Mouse (Mus musculus): ENCODE results near the gene Pafah2. TPM values are rescaled to one million over a fixed set of nuclear protein-coding genes. Genes with fewer than 3 reads are reported as not detected.
A peak's percentile ranks its signal among the peaks of the same experiment; 100 is the strongest.
"Not testable (repeated sequence)": the region's sequence is repeated elsewhere in the genome, so short reads cannot be mapped to it uniquely, and the experiment has no call there.

The Pafah2 gene
- total RNA-seq, 2 experiments from 2014 or later, result 10.4 to 10.5 TPM

DNA sequence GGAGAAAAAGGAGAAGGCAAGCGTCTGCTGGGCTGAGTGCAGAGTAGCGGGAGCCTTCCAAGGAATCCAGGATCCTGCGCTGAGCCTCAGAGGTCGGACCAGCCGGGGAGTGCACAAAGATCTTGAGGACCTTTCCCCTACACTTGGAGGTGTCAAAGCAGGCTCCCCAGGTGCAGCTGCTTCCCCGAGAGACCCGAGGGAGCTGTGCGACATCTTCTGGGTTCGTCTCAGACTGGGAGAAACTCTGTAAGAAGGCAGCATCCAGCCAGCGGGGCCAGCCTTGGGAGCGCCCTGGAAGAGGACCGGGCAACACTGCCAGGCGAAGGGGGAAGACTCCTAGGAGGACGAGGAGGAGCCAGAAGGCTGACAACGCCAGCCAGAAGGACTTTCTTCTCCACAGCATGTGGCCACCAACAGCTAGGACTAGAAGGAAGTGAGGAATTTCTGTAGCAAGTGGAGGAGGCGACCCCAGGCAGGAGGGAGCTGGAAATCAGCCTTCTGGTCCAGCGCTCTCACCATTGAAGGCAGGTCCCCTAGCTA lies 24.7 kb upstream of the Pafah2 start:
- 0 out of 2 replicates have a peak, but pooled peaks have one; percentile 18 for ATAC-seq (replicated peaks; ENCODE audit: poor library complexity, severe bottlenecking)

DNA sequence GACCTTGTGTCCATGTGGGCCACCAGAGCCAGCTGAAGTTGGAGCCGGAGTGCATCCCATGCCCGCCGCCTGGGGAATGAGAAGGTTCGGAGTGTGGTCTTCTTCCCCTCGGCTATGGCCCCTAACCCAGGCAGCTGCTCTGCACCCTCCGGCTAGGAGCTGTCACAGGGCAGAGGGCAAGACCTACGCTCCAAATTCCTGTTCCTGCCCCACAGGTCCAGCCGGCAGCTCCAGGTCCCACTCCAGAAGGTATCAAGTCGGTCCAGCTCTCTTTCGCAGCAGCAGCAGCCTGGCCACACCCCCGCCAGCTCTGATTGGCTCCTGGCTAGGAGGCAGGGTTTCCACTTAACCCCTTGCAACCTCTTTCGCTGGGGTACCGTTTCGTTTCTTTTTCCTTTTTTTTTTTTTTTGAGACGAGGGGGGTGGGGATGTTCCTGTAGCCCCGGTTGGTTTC lies 23.8 kb upstream of the Pafah2 start:
- peak; percentile 85 for ATAC-seq (replicated peaks; ENCODE audit: poor library complexity, severe bottlenecking)

DNA sequence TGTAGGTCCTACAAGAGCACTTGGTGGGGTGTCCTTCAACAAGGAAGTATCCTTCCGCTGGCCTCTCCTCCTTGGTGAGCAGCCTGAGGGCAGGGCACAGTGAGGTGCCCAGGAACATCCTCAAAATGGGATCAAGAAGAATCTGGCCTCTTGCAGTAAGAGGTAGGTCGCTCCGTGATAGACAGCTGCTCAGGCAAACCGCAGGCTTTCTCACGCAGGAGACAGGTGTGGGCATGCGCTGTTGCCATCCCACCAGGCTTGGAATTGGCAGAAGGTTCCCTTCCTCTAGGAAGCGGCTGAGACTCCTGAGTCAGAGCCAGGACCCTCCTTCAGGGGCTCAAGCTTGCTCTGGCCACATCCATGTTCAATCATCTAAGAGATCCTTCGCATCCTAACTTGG lies 22.8 kb upstream of the Pafah2 start:
- no peak for ATAC-seq (replicated peaks; ENCODE audit: poor library complexity, severe bottlenecking)

DNA sequence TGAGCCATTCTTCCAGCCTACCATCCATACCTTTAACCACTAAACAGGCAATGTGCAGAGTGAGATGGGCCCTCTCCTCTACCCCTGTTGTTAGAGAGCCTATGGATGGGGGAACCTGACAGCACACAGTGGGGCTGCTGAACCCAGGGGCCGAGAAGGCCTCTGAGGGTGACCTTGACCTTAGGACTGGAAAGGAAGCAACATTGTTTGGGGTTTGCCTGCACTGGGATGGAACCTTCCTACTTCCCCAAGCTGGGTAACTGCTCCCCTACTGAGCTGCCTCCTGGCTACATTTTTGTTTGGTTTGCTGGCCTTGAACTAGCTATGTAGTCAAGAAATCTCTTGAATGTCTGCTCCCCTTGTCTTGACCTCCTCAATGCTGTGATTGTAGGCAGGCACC lies 21.8 kb upstream of the Pafah2 start:
- ATAC-seq (replicated peaks; ENCODE audit: poor library complexity, severe bottlenecking), result no peak

DNA sequence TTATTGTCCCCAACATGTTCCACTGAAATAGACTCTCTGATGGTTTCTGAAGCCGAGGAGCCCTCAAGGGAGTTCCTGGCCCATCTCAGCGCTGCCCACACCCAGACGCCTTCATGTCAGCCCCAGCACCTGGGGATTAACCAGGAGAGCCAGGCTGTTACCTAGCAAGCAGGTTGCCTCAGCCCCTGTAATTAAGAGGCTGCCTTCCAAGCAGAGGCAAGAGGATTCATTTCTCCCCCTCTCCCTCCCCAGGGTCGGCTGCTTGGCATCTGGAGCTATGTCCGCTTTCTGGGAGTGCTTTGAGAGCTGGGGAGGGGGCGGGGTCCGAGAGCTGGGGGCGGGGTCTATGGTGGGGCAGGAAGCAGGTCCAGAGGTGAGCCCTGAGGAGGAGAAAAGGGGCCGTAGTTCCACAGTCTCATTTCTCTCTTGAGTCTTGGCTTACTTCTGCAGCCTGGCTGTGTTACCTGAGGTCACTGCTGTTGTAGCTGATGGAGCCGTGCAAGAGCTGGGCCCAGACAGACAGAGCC lies 18.0 kb upstream of the Pafah2 start:
- no peak for ATAC-seq (replicated peaks; ENCODE audit: poor library complexity, severe bottlenecking)

DNA sequence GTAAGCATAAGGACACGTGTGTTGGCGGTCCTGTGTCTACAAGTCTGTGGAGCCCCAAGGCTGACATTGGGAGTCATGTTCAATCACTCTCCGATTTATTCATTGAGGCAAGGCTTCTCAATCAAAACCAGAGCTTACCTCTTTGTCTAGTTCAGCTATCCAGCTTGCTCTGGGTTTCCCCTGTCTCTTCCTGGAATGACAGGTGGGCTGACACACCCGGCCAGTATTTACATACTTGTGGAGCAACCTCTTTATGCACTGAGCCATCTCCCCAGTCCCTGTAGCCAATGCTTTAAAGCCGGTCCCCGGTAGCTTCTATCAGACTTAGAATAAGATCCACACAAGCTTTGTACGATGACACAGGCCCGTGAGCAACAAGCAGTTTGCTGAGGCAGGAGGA lies 16.6 kb upstream of the Pafah2 start:
- no peak for ATAC-seq (replicated peaks; ENCODE audit: poor library complexity, severe bottlenecking)

DNA sequence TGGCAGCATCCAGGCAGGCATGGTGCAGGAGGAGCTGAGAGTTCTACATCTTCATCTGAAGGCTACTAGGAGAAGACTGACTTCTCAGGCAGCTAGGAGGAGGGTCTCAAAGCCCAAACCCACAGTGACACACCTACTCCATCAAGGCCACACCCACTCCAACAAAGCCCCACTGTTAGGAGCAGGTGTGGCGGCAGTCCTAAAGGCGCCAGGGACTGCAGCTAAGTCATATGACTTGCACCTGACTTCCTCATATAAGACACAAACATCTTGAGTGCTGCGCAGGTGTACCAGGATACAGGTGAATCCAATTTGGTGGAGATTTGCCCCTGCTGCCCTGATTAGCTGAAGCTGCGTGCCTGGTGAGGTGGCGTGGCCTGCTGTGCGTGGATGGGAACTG lies 12.4 kb upstream of the Pafah2 start, which contains the start of gene Extl1:
Extl1 (minus strand) TSS at position 101 of the 400 bp plus-strand sequence.
- ATAC-seq (replicated peaks; ENCODE audit: poor library complexity, severe bottlenecking), result not testable (repeated sequence)

DNA sequence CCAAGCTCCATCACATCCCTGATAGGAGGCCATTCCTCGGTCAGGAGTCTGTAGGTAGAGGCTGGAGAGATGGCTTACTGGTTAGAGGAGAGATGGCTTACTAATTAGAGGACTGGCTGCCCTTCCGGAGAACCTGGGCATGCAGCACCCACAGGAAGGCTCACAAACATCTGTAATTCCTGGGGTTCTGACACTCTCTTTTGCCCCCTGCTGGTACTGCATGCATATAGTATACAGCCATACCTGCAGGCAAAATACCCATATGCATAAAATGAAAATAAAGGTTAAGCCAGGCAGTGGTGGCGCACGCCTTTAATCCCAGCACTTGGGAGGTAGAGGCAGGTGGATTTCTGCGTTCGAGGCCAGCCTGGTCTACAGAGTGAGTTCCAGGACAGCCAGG lies 8.9 kb upstream of the Pafah2 start:
- 0 out of 2 replicates have a peak, but pooled peaks have one; percentile 22 for ATAC-seq (replicated peaks; ENCODE audit: poor library complexity, severe bottlenecking)

DNA sequence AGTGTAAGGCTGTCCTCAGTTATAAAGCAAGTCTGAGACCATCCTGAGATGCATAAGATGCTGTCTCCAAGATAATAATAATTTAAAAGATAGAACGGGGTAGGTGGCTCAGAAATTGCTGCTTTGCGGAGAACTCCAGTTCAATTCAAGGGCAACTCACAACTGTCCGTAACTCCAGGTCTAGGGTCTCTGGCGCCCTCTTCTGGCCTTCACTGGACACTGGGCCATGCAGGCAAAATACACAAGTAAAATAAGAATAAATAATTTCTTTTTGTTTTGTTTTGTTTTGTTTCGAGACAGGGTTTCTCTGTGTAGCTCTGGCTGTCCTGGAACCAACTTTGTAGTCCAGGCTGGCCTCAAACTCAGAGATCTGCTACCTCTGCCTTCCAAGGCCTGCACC lies 7.7 kb upstream of the Pafah2 start:
- ATAC-seq (replicated peaks; ENCODE audit: poor library complexity, severe bottlenecking), result peak; percentile 62

DNA sequence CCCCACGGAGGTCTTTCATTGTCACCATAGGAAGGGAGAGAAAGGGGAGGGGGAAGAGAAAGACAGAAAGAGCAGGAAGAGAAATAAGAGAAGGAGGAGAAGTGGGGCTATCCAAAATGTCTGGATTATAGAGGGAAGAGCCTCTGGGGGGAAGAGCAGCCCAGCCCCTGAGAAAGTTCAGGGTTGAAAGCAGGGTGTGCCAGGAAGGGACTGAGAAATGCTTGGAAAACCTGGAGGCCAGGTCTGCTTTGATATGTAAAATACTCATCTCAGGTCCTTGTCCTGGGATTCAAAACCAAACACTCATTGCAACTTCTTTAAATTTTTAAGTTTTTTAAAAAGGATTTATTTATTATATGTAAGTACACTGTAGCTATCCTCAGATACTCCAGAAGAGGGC lies 4.5 kb upstream of the Pafah2 start:
- no peak for ATAC-seq (replicated peaks; ENCODE audit: poor library complexity, severe bottlenecking)

DNA sequence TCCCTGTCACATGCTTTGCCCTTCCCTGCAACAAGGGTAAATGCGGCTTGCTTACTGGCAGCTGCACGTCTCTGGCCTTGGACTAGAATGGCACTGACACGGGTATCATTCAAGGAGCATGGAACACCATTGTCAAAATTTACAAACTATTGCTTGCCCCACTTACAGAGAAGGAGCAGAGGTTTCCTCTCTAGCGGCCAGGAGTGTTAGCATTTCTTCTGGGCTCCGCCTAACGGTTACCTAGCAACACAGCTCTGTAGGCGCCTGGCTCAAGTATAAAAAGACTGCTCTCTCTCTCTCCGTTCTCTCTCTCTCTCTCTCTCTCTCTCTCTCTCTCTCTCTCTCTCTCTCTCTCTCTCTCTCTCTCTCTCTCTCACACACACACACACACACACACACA lies 3.5 kb upstream of the Pafah2 start:
- no peak for ATAC-seq (replicated peaks; ENCODE audit: poor library complexity, severe bottlenecking)

DNA sequence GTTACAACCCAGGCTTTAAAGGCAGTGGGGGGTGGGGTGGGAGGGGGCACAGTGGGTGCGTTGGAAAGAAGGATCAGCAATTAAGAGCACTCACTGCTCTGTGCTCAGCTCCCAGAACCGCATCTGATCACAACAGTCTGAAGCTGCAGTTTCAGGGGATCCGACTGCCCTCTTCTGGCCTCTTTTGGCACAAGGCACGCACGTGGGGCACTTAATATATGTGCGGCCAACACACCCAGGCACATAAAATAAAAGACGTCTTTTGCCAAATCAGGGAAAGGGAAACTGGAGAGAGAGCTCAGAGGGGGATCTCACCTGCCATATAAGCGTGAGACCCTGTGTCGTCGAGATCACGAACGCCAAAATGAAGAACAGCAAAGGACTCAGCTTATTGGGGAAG lies 3.1 kb upstream of the Pafah2 start:
- no peak for ATAC-seq (replicated peaks; ENCODE audit: poor library complexity, severe bottlenecking)

DNA sequence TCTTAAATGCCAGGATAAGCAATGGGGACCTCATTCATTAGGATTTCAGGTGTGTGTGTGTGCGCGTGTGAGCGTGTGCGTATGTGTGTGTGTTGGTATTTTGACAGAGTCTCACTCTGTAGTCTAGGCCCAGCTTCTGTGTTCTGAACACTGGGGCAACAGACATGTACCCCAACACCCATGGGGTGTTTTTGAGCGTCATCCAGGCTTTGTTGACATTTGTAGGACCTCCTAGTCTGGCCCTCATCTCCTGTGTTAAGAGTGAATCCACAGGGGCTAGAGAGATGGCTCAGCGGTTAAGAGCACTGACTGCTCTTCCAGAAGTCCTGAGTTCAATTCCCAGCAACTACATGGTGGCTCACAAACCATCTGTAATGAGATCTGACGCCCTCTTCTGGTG lies 978 bp upstream of the Pafah2 start:
- no peak for ATAC-seq (replicated peaks; ENCODE audit: poor library complexity, severe bottlenecking)

DNA sequence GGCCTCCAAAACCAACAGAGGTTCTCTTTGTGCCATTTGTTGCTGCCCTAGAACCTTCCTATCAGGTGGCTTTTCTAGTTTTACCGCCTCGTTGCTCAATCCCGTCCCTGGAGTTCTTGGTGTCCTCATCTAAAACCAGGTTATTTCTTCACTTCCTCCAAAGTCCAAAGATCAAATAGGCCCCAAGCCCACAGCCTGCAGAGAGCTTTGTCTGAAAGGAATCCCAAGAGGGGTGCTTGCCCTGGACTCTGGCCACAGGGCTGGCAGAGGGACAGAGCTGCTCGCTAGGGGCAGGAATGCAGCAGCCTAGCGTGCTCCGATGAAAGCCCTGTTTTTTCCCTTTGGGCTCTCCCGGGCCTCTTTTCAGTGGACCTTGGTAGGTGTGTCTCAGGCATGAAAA lies 1.0 kb downstream of the Pafah2 start:
- ATAC-seq (replicated peaks; ENCODE audit: poor library complexity, severe bottlenecking), result peak; percentile 62

DNA sequence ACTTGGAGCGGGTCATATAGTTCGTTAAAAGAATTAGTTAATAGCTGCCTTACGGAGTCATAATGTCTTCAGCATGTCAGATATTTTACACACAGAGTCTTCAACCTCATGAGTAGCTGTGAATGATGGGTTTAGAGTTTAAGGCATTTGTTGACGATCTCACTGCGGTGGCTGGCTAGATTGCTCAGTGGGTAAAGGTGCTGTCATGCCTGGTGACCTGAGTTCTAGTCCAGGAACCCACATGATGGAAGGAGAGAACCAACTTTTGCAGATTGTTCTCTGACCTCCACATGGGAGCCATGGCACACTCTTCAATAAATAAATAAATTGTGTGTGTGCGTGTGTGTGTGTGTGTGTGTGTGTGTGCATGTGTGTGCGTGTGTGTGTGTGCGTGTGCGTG lies 1.6 kb downstream of the Pafah2 start:
- ATAC-seq (replicated peaks; ENCODE audit: poor library complexity, severe bottlenecking), result no peak

DNA sequence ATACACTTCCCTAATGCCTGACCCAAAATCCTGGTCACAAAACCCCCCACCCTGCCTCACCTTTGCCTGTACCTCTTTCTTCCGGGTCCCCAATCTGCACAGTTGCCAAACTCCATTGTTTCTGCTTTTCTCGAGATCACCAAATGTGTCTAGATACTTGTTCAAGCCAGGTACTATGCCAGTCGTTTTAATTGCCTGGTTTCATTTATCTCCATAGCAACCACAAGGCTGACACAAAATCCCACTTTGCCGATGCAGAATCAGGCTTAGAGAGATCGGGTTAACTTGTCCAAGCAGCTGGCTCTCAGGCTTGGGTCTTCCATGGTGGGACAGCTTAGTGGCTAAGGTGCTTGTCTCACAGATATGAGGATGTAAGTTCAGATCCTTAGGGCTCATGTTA lies 4.1 kb downstream of the Pafah2 start:
- ATAC-seq (replicated peaks; ENCODE audit: poor library complexity, severe bottlenecking), result no peak

DNA sequence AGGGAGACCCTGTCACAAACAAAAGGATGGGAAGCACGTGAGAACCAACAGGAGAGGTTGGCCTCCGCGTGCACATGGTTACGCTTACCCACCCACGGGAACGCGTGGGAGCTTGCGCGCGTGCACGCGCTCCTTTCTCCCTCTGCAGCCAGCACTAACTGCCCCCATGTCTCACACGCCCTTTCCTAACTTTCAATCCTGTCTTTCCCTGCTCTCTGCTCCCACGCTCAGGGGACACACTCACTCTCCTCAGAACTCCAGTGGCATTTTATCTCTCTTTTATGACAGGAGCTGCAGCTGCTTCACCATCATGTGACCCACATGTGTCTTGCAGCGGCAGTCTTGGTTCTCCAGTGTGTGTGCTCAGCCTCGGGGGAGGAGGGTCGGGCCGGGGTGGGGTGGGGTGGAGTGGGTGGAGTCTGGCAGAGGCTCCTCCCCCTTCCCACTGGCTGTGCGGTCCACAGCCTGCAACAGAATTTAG lies 5.1 kb downstream of the Pafah2 start:
- peak; percentile 70 for ATAC-seq (replicated peaks; ENCODE audit: poor library complexity, severe bottlenecking)

DNA sequence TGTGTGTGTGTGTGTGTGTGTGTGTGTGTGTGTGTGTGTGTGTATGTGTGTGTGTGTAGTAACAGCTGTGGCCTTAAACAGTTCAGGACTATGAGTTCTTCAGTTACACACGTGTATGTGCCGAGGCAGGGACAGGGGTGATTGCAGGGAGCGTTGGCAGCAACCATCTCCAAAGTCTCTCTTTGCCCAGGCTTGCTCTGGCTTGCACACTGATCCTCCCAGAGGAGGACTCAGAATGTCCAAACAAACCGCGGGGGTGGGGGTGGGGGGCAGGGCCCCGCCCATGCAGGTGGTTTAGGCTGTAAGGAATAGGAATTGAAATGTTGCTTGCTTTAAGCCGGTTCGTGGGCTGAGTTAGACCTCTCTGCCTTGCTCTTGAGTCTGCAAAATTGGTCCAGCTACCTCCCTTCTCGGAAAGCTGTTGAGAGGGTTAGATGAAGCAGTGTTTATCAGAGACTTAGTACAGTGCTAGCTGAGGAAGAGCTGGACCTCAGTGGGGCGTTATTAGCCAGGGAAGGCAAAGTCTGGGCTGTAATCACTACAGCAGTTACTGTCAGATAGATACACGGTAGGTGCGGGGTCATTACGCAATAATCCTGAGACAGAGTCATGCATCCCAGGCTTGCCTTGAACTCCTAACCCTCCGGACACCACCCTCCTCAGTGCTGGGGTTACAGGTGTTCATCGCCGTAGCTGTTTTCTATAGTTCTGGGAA lies 5.9 kb downstream of the Pafah2 start:
- ATAC-seq (replicated peaks; ENCODE audit: poor library complexity, severe bottlenecking), result peak; percentile 12; the same call in 1 of the 2 replicates

DNA sequence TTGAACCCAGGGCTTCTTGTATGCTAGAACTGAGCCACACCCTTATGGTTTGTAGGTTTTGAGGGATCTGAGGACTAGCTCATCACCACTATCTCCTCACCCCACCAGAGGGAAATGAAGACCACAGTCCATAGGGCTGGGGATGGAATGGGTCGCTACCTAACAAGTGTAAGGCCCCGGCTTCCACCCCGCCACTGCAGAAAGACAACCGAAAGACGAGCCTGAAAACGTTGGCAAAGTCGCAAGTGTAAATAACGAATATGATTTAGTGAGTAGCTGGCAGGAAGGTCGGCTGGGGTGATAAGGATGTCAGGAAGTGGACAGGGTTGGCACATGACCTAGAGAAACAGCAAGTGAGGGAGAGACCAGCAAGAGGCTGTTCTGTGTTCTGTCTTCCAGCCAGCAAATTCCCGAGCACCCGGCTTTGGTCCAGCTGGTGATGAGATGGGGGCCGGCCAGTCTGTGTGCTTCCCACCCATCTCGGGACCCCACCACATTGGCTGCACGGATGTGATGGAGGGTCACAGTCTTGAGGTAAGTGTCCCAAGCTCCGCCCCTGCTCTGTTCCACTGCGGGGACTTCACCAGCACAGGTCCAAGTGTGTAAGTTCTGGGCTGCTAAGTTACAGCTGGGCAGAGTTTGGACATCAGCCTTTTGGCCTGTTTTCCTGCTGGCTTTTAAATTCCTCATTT lies 6.6 kb downstream of the Pafah2 start:
- ATAC-seq (replicated peaks; ENCODE audit: poor library complexity, severe bottlenecking), result peak; percentile 23

DNA sequence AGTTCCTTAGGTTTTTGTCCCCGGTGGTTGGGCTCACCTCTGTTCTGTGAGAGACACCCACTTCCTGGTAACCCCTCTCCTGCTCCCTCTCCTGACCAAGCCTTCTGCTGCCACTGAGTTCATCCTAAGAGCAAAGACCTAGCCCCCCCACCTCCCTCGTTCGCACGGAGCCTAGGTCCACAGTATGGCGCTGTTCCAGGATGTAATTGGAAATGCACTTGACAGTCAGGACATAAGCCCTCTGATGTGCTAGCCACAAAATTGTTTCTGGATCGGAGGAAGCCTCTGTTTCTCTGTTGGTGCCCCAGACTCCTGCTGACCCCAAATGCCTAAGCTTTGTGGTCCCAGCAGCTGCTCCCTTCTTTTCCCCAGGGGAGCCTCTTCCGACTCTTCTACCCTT lies 7.6 kb downstream of the Pafah2 start:
- peak; percentile 12 for ATAC-seq (replicated peaks; ENCODE audit: poor library complexity, severe bottlenecking)

DNA sequence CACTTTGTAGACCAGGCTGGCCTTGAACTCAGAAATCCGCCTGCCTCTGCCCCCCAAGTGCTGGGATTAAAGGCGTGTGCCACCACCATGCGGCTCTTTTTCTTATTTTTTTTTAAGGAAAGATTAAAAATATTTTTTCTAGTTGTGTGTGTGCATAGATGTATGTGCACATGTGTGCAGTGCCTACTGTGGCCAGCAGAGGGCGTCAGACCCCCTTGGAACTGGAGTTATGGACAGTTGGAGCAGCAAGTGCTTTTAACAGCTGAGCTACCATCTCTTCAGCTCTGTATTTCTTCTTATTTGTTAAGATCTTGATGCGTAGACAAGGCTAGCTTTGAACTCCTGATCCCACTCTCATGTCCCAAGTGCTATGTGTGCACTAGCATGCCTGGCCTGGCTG lies 13.2 kb downstream of the Pafah2 start:
- ATAC-seq (replicated peaks; ENCODE audit: poor library complexity, severe bottlenecking), result no peak
